Comparison of ENCODE assay signal across 13 mouse cellular contexts in the genomic region with DNA sequence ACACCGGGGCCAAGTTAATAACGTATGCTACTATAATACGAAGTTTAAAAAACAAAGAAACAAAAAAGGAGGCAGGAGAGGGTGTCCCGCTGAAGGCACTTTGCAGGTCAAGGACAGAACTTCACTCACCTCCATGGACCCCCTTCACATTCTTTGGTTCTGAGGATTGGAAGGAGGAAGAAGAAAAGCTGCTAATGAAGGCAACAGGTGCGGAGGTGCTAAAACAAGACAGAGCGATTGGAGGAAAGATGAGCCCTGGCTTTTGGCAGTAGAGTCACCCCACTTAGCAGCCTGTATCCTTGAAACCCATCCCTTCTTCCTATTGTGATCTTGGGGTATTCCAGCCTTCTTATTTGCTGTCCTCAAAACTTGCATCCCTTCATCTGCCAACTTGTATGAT. TPM values are rescaled to one million over a fixed set of nuclear protein-coding genes. Genes with fewer than 3 reads are reported as not detected.
DNase-seq lines count a peak whose midpoint lies in the region; ATAC-seq lines count a peak whose summit lies in the region.
"Had no signal": no experiment of that assay in that cellular context is flagged by ENCODE, and none has a peak within 500 bp of the region (broad histone marks: within the 10 kb centered on the region; RNA-seq: fewer than 3 reads in every experiment).

No protein-coding gene starts in this region.

- no peaks in the 10 kb centered on the region for H3K27me3 ChIP-seq in intestine, embryonic 14.5 days (replicated peaks; ENCODE audit: control insufficient read depth, insufficient read depth, low read length)
- no peaks in the 10 kb centered on the region for H3K27me3 ChIP-seq in intestine, embryonic 16.5 days (replicated peaks; ENCODE audit: control insufficient read depth, insufficient read depth, low read length)
- no peaks in the 10 kb centered on the region for H3K27me3 ChIP-seq in embryonic facial prominence, embryonic 11.5 days (ENCODE audit: control insufficient read depth, insufficient read depth, low read length)
- no peaks in the 10 kb centered on the region for H3K27me3 ChIP-seq in forebrain, embryonic 14.5 days (replicated peaks; ENCODE audit: control insufficient read depth, insufficient read depth, low read length)
- H3K27me3 ChIP-seq in midbrain, embryonic 11.5 days (ENCODE audit: control insufficient read depth, insufficient read depth, low read length) = no peaks in the 10 kb centered on the region

- peak overlapping the region; percentile 45; the same call in 1 of the 2 replicates for H3K4me2 ChIP-seq in intestine, embryonic 14.5 days (ENCODE audit: low read length)
- H3K4me2 ChIP-seq in intestine, embryonic 16.5 days (ENCODE audit: low read depth, low read length) = no peak overlapping the region
- peak overlapping the region; percentile 36 for H3K4me2 ChIP-seq in embryonic facial prominence, embryonic 11.5 days (ENCODE audit: low read depth, low read length)
- H3K4me2 ChIP-seq in forebrain, embryonic 14.5 days (ENCODE audit: low read length) = peak overlapping the region; percentile 63
- peak overlapping the region; percentile 85 for H3K4me2 ChIP-seq in midbrain, embryonic 11.5 days

- no peak overlapping the region for H3K9ac ChIP-seq in intestine, embryonic 14.5 days (ENCODE audit: low read length)
- no peak overlapping the region for H3K9ac ChIP-seq in intestine, embryonic 16.5 days (ENCODE audit: low read depth, low read length)
- H3K9ac ChIP-seq in embryonic facial prominence, embryonic 11.5 days (replicated peaks; ENCODE audit: low read length) = peak overlapping the region; percentile 52; the same call in 1 of the 2 replicates
- peak overlapping the region; percentile 51 for H3K9ac ChIP-seq in forebrain, embryonic 14.5 days (ENCODE audit: low read length)
- H3K9ac ChIP-seq in midbrain, embryonic 11.5 days (ENCODE audit: low read length) = peak overlapping the region; percentile 73

- no peaks in the 10 kb centered on the region for H3K9me3 ChIP-seq in intestine, embryonic 14.5 days (ENCODE audit: control insufficient read depth, low read length)
- H3K9me3 ChIP-seq in intestine, embryonic 16.5 days (ENCODE audit: control insufficient read depth, low read length) = no peaks in the 10 kb centered on the region
- H3K9me3 ChIP-seq in embryonic facial prominence, embryonic 11.5 days (replicated peaks; ENCODE audit: control insufficient read depth, low read length) = no peaks in the 10 kb centered on the region
- H3K9me3 ChIP-seq in forebrain, embryonic 14.5 days (replicated peaks; ENCODE audit: control insufficient read depth, low read length) = no peaks in the 10 kb centered on the region
- no peaks in the 10 kb centered on the region for H3K9me3 ChIP-seq in midbrain, embryonic 11.5 days (ENCODE audit: control insufficient read depth, low read length)

- peaks cover 41% of the 10 kb centered on the region for H3K36me3 ChIP-seq in intestine, embryonic 14.5 days (ENCODE audit: control insufficient read depth, insufficient read depth, low read length)
- peaks cover 22% of the 10 kb centered on the region for H3K36me3 ChIP-seq in intestine, embryonic 16.5 days (ENCODE audit: control insufficient read depth, insufficient read depth, low read length)
- peaks cover 6% of the 10 kb centered on the region for H3K36me3 ChIP-seq in embryonic facial prominence, embryonic 11.5 days (replicated peaks; ENCODE audit: control insufficient read depth, insufficient read depth, low read depth, low read length)
- H3K36me3 ChIP-seq in forebrain, embryonic 14.5 days (ENCODE audit: control insufficient read depth, insufficient read depth, low read length) = peaks cover 44% of the 10 kb centered on the region
- peaks cover 30% of the 10 kb centered on the region for H3K36me3 ChIP-seq in midbrain, embryonic 11.5 days (ENCODE audit: control insufficient read depth, insufficient read depth, low read length)

- no peak for ATAC-seq in intestine, embryonic 14.5 days (replicated peaks; ENCODE audit: low FRiP score, low TSS enrichment, low read depth)
- ATAC-seq in intestine, embryonic 16.5 days = no peak
- ATAC-seq in embryonic facial prominence, embryonic 11.5 days (replicated peaks; ENCODE audit: insufficient number of reproducible peaks, low FRiP score, low TSS enrichment, low read depth) = no peak
- ATAC-seq in forebrain, embryonic 14.5 days = no peak
- no peak for ATAC-seq in midbrain, embryonic 11.5 days (ENCODE audit: low FRiP score)

- peaks cover 31% of the 10 kb centered on the region for H3K4me1 ChIP-seq in intestine, embryonic 14.5 days (replicated peaks; ENCODE audit: control insufficient read depth, insufficient read depth, low read length)
- peaks cover 36% of the 10 kb centered on the region for H3K4me1 ChIP-seq in intestine, embryonic 16.5 days (ENCODE audit: control insufficient read depth, insufficient read depth, low read length)
- peaks cover 5% of the 10 kb centered on the region; the same call in 1 of the 2 replicates for H3K4me1 ChIP-seq in embryonic facial prominence, embryonic 11.5 days (ENCODE audit: control insufficient read depth, insufficient read depth, low read length)
- peaks cover 44% of the 10 kb centered on the region for H3K4me1 ChIP-seq in forebrain, embryonic 14.5 days (ENCODE audit: control insufficient read depth, insufficient read depth, low read length)
- H3K4me1 ChIP-seq in midbrain, embryonic 11.5 days (ENCODE audit: control insufficient read depth, insufficient read depth, low read length) = peaks cover 56% of the 10 kb centered on the region

- DNase-seq in intestine, embryonic 14.5 days (ENCODE audit: low spot score) = no peak
- no peak for DNase-seq in embryonic facial prominence, embryonic 11.5 days (ENCODE audit: low spot score)
- no peak for DNase-seq in forebrain, embryonic 14.5 days (ENCODE audit: low spot score)
- DNase-seq in midbrain, embryonic 11.5 days (ENCODE audit: low spot score, missing footprints) = no peak
- DNase-seq in gastrocnemius, adult 18-20 months (ENCODE audit: low spot score) = no peak
- DNase-seq in yolk sac, embryonic 10.5 days (ENCODE audit: low spot score) = no peak
- no peak for DNase-seq in thymus, postnatal 0 days (ENCODE audit: low spot score)
- DNase-seq: lung, adult 2 months had no signal

- H3K27ac ChIP-seq in intestine, embryonic 14.5 days (ENCODE audit: low read depth) = no peak overlapping the region
- no peak overlapping the region for H3K27ac ChIP-seq in intestine, embryonic 16.5 days (ENCODE audit: low read length)
- H3K27ac ChIP-seq in embryonic facial prominence, embryonic 11.5 days (replicated peaks; ENCODE audit: low read depth, low read length) = peak overlapping the region; percentile 78; the same call in 1 of the 2 replicates
- H3K27ac ChIP-seq in forebrain, embryonic 14.5 days (ENCODE audit: low read depth, low read length) = peak overlapping the region; percentile 99
- peak overlapping the region; percentile 100 for H3K27ac ChIP-seq in midbrain, embryonic 11.5 days (ENCODE audit: low read depth, low read length)

- no peak overlapping the region for H3K4me3 ChIP-seq in intestine, embryonic 14.5 days (ENCODE audit: low read depth, low read length)
- H3K4me3 ChIP-seq in intestine, embryonic 16.5 days (ENCODE audit: low read length) = no peak overlapping the region
- peak overlapping the region; percentile 29 for H3K4me3 ChIP-seq in embryonic facial prominence, embryonic 11.5 days (ENCODE audit: low read depth, low read length)
- H3K4me3 ChIP-seq in forebrain, embryonic 14.5 days (ENCODE audit: low read depth, low read length) = peak overlapping the region; percentile 28
- peak overlapping the region; percentile 41 for H3K4me3 ChIP-seq in midbrain, embryonic 11.5 days (ENCODE audit: low read depth, low read length)
- H3K4me3 ChIP-seq: myocyte had no signal

- 70% methylated on average over 6 of the region's 6 CpGs for WGBS in intestine, embryonic 14.5 days
- WGBS in intestine, embryonic 16.5 days = 76% methylated on average over 6 of the region's 6 CpGs
- WGBS in embryonic facial prominence, embryonic 11.5 days = 46% methylated on average over 6 of the region's 6 CpGs
- 17% methylated on average over 6 of the region's 6 CpGs for WGBS in forebrain, embryonic 14.5 days
- WGBS in midbrain, embryonic 11.5 days = 29% methylated on average over 6 of the region's 6 CpGs

RNA-seq across cellular contexts. Expression of a gene that starts 5.6 kb away (rescaled TPM):
- 6.8 and 8.5 TPM in 2 replicates for polyA plus RNA-seq in intestine, embryonic 14.5 days (2014; fragmentation: Nextera tagmentation; extraction: Ambion mirVana)
- 99.0 and 118 TPM in 2 replicates for polyA plus RNA-seq in intestine, embryonic 16.5 days (2015; fragmentation: Nextera tagmentation; extraction: Ambion mirVana)
- polyA plus RNA-seq in embryonic facial prominence, embryonic 11.5 days (2014; fragmentation: Nextera tagmentation; extraction: Ambion mirVana) = 0.35 and 1.5 TPM in 2 replicates
- 0.46 and 0.56 TPM in 2 replicates for polyA plus RNA-seq in forebrain, embryonic 14.5 days (2014; fragmentation: Nextera tagmentation; extraction: Ambion mirVana)
- polyA plus RNA-seq in midbrain, embryonic 11.5 days (2014; fragmentation: Nextera tagmentation; extraction: Ambion mirVana) = 1.0 and 1.5 TPM in 2 replicates
- 1 to 10 TPM in 1 of 2 experiments, under 1 TPM in 1; 0.84 to 1.2 TPM for total RNA-seq in gastrocnemius, adult 18-20 months (2021)
- 0.90 and 1.5 TPM in 2 replicates for polyA plus RNA-seq in thymus, postnatal 0 days (2015; fragmentation: Nextera tagmentation; extraction: Ambion mirVana)

RNA-seq across cellular contexts. Expression of a gene that starts 10.7 kb away (rescaled TPM):
- polyA plus RNA-seq in intestine, embryonic 14.5 days (2014; fragmentation: Nextera tagmentation; extraction: Ambion mirVana) = 31.9 and 34.0 TPM in 2 replicates
- 19.7 and 20.5 TPM in 2 replicates for polyA plus RNA-seq in intestine, embryonic 16.5 days (2015; fragmentation: Nextera tagmentation; extraction: Ambion mirVana)
- polyA plus RNA-seq in embryonic facial prominence, embryonic 11.5 days (2014; fragmentation: Nextera tagmentation; extraction: Ambion mirVana) = 54.7 and 63.2 TPM in 2 replicates
- polyA plus RNA-seq in forebrain, embryonic 14.5 days (2014; fragmentation: Nextera tagmentation; extraction: Ambion mirVana) = 41.0 and 42.0 TPM in 2 replicates
- polyA plus RNA-seq in midbrain, embryonic 11.5 days (2014; fragmentation: Nextera tagmentation; extraction: Ambion mirVana) = 91.9 and 110 TPM in 2 replicates
- total RNA-seq in gastrocnemius, adult 18-20 months (2021) = 10 to 100 TPM; 11.1 to 14.4 TPM
- 40.7 and 44.5 TPM in 2 replicates for polyA plus RNA-seq in thymus, postnatal 0 days (2015; fragmentation: Nextera tagmentation; extraction: Ambion mirVana)

RNA-seq across cellular contexts. Expression of a gene that starts 25.3 kb away (rescaled TPM):
- polyA plus RNA-seq in intestine, embryonic 14.5 days (2014; fragmentation: Nextera tagmentation; extraction: Ambion mirVana) = 80.8 and 86.3 TPM in 2 replicates
- polyA plus RNA-seq in intestine, embryonic 16.5 days (2015; fragmentation: Nextera tagmentation; extraction: Ambion mirVana) = 52.0 and 53.0 TPM in 2 replicates
- polyA plus RNA-seq in embryonic facial prominence, embryonic 11.5 days (2014; fragmentation: Nextera tagmentation; extraction: Ambion mirVana) = 82.6 and 91.9 TPM in 2 replicates
- polyA plus RNA-seq in forebrain, embryonic 14.5 days (2014; fragmentation: Nextera tagmentation; extraction: Ambion mirVana) = 49.5 and 51.1 TPM in 2 replicates
- 50.4 and 52.8 TPM in 2 replicates for polyA plus RNA-seq in midbrain, embryonic 11.5 days (2014; fragmentation: Nextera tagmentation; extraction: Ambion mirVana)
- total RNA-seq in gastrocnemius, adult 18-20 months (2021) = 10 to 100 TPM in 1 of 2 experiments, 1 to 10 TPM in 1; 7.8 to 13.7 TPM
- 26.9 and 27.0 TPM in 2 replicates for polyA plus RNA-seq in thymus, postnatal 0 days (2015; fragmentation: Nextera tagmentation; extraction: Ambion mirVana)

RNA-seq across cellular contexts. Expression of a gene that starts 32.4 kb away (rescaled TPM):
- not detected in 2 replicates for polyA plus RNA-seq in intestine, embryonic 14.5 days (2014; fragmentation: Nextera tagmentation; extraction: Ambion mirVana)
- not detected in 2 replicates for polyA plus RNA-seq in intestine, embryonic 16.5 days (2015; fragmentation: Nextera tagmentation; extraction: Ambion mirVana)
- not detected in 2 replicates for polyA plus RNA-seq in embryonic facial prominence, embryonic 11.5 days (2014; fragmentation: Nextera tagmentation; extraction: Ambion mirVana)
- not detected in 2 replicates for polyA plus RNA-seq in forebrain, embryonic 14.5 days (2014; fragmentation: Nextera tagmentation; extraction: Ambion mirVana)
- not detected in 2 replicates for polyA plus RNA-seq in midbrain, embryonic 11.5 days (2014; fragmentation: Nextera tagmentation; extraction: Ambion mirVana)
- not detected for total RNA-seq in gastrocnemius, adult 18-20 months (2021)
- not detected in 2 replicates for polyA plus RNA-seq in thymus, postnatal 0 days (2015; fragmentation: Nextera tagmentation; extraction: Ambion mirVana)
- total RNA-seq: adrenal gland, adult 18-20 months had no signal
- polyA plus RNA-seq: cortical plate, adult 2 months; gonadal fat pad, adult 2 months; lung, adult 2 months; myocyte had no signal

Comparison
In these comparisons a context has a peak if more than half of its experiments do, and no peak if none do; other contexts are left out.
1. RNA of a gene that starts 5.6 kb away (polyA plus RNA-seq): 99.0 to 118 TPM in intestine, embryonic 16.5 days; 6.8 to 8.5 TPM in intestine, embryonic 14.5 days, 1.0 to 1.5 TPM in midbrain, embryonic 11.5 days, 0.90 to 1.5 TPM in thymus, postnatal 0 days, 0.46 to 0.56 TPM in forebrain, embryonic 14.5 days and 0.35 to 1.5 TPM in embryonic facial prominence, embryonic 11.5 days; every median in the first group is over 10 times any median in the second.
2. H3K27ac ChIP-seq: peak in embryonic facial prominence, embryonic 11.5 days (single experiment), forebrain, embryonic 14.5 days (single experiment) and midbrain, embryonic 11.5 days (single experiment); none in intestine, embryonic 14.5 days (single experiment) and intestine, embryonic 16.5 days (single experiment).
3. H3K4me3 ChIP-seq: peak in embryonic facial prominence, embryonic 11.5 days (single experiment), forebrain, embryonic 14.5 days (single experiment) and midbrain, embryonic 11.5 days (single experiment); none in intestine, embryonic 14.5 days (single experiment) and intestine, embryonic 16.5 days (single experiment).
4. H3K9ac ChIP-seq: peak in embryonic facial prominence, embryonic 11.5 days (single experiment), forebrain, embryonic 14.5 days (single experiment) and midbrain, embryonic 11.5 days (single experiment); none in intestine, embryonic 14.5 days (single experiment) and intestine, embryonic 16.5 days (single experiment).